Mouse (Mus musculus) forebrain, embryonic 12.5 days (tissue): ENCODE results near the gene Tbl1xr1. TPM values are rescaled to one million over a fixed set of nuclear protein-coding genes. Genes with fewer than 3 reads are reported as not detected.

ENCODE experiments used
- ATAC-seq: fragments of 200-750 bp; cut with Nextera tagmentation; 2 replicates; pipeline ENCODE4 v1.8.0; 2017; ENCODE audit warnings: moderate TSS enrichment; ENCODE audit not compliant: low FRiP score
- H3K27ac ChIP-seq: fragments of 300-500 bp; sonication (generic); 2 replicates; pipeline ENCODE4 v1.5.1; 2016; ENCODE audit warnings: mild to moderate bottlenecking
- H3K27me3 ChIP-seq: fragments of 300-500 bp; sonication (generic); 2 replicates; pipeline ENCODE4 v1.6.1; 2016; ENCODE audit warnings: mild to moderate bottlenecking
- H3K36me3 ChIP-seq: fragments of 300-500 bp; sonication (generic); replicated peaks from 2 replicates; pipeline ENCODE4 v1.6.1; 2016; ENCODE audit warnings: mild to moderate bottlenecking
- H3K4me1 ChIP-seq: fragments of 300-500 bp; sonication (generic); 2 replicates; pipeline ENCODE4 v1.6.1; 2016
- H3K4me2 ChIP-seq: fragments of 300-500 bp; sonication (generic); 2 replicates; pipeline ENCODE4 v1.6.1; 2016; ENCODE audit warnings: mild to moderate bottlenecking, moderate library complexity
- H3K4me3 ChIP-seq: fragments of 300-500 bp; sonication (generic); replicated peaks from 2 replicates; pipeline ENCODE4 v1.5.1; 2016; ENCODE audit warnings: mild to moderate bottlenecking
- H3K9ac ChIP-seq: fragments of 300-500 bp; sonication (generic); 2 replicates; pipeline ENCODE4 v1.6.1; 2016; ENCODE audit warnings: mild to moderate bottlenecking
- H3K9me3 ChIP-seq: fragments of 300-500 bp; sonication (generic); 2 replicates; pipeline ENCODE4 v1.6.1; 2016
- WGBS: fragments of 180-500 bp; shearing (Covaris S2); methylation state at CpG from one replicate; pipeline ENCODE4 v1.1.7; 2016; 5-methylcytosine and 5-hydroxymethylcytosine counted together
- polyA plus RNA-seq: library from polyadenylated mRNA; unstranded; fragments of >200 nt; fragmentation: Nextera tagmentation; extraction: Ambion mirVana; gene quantifications from 2 replicates; pipeline ENCODE4 v1.2.1, GENCODE M21; 2016

Gene Tbl1xr1
- 33.8 and 36.2 TPM in 2 replicates for polyA plus RNA-seq

- H3K27ac ChIP-seq, result peak within 1 kb of the TSS; percentile 99
- H3K9me3 ChIP-seq, result no peaks in the 10 kb centered on the region
- 0% methylated on average over 16 of the region's 46 CpGs for WGBS
- H3K4me1 ChIP-seq, result peaks cover 30% of the 10 kb centered on the region
- no peaks in the 10 kb centered on the region for H3K27me3 ChIP-seq
- ATAC-seq, result peak; percentile 92
- no peaks in the 10 kb centered on the region; the same call in 1 of the 2 replicates for H3K36me3 ChIP-seq
- peak within 1 kb of the TSS; percentile 94 for H3K4me3 ChIP-seq
- H3K9ac ChIP-seq, result peak within 1 kb of the TSS; percentile 89
- H3K4me2 ChIP-seq, result peak within 1 kb of the TSS; percentile 68
Observed at GRCm38 (mm10) chr3:22076561-22076935, at the start of gene Tbl1xr1. Gene Tbl1xr1, plus strand, starts transcription at chr3:22076652.

GRCm38 (mm10) chr3:22038004-22038403 is 38.4 kb upstream of the Tbl1xr1 start:
- H3K4me1 ChIP-seq, result no peaks in the 10 kb centered on the region
- no peak overlapping the region for H3K4me3 ChIP-seq
- no peak overlapping the region for H3K4me2 ChIP-seq
- no peaks in the 10 kb centered on the region for H3K27me3 ChIP-seq
- no peaks in the 10 kb centered on the region for H3K9me3 ChIP-seq
- 17% methylated on average over 4 of the region's 4 CpGs for WGBS
- H3K36me3 ChIP-seq, result no peaks in the 10 kb centered on the region
- no peak overlapping the region for H3K9ac ChIP-seq
- H3K27ac ChIP-seq, result no peak overlapping the region
- no peak for ATAC-seq

GRCm38 (mm10) chr3:22039036-22039795 is 37.2 kb upstream of the Tbl1xr1 start:
- Histone ChIP-seq H3K4me1 (no peaks in the 10 kb centered on the region), H3K4me2 (no peak overlapping the region), H3K36me3 (no peaks in the 10 kb centered on the region), H3K9ac (no peak overlapping the region), H3K27me3 (no peaks in the 10 kb centered on the region), H3K27ac (no peak overlapping the region), H3K9me3 (no peaks in the 10 kb centered on the region), H3K4me3 (no peak overlapping the region)
- no peak for ATAC-seq
- WGBS, result 90% methylated on average over 8 of the region's 8 CpGs

GRCm38 (mm10) chr3:22040627-22041026 is 35.8 kb upstream of the Tbl1xr1 start:
- no peak overlapping the region for H3K9ac ChIP-seq
- 75% methylated on average over 6 of the region's 6 CpGs for WGBS
- ATAC-seq, result no peak
- no peak overlapping the region for H3K27ac ChIP-seq
- H3K4me2 ChIP-seq, result no peak overlapping the region
- H3K36me3 ChIP-seq, result no peaks in the 10 kb centered on the region
- H3K27me3 ChIP-seq, result no peaks in the 10 kb centered on the region
- no peaks in the 10 kb centered on the region for H3K4me1 ChIP-seq
- no peak overlapping the region for H3K4me3 ChIP-seq
- no peaks in the 10 kb centered on the region for H3K9me3 ChIP-seq

- Histone ChIP-seq H3K9ac (no peak overlapping the region), H3K4me1 (no peaks in the 10 kb centered on the region), H3K27ac (no peak overlapping the region), H3K4me3 (no peak overlapping the region), H3K9me3 (no peaks in the 10 kb centered on the region), H3K36me3 (no peaks in the 10 kb centered on the region), H3K4me2 (no peak overlapping the region), H3K27me3 (no peaks in the 10 kb centered on the region)
- no peak for ATAC-seq
- 89% methylated on average over 14 of the region's 14 CpGs for WGBS
Observed at GRCm38 (mm10) chr3:22047203-22047602, 29.2 kb upstream of the Tbl1xr1 start.

GRCm38 (mm10) chr3:22056664-22057328 is 19.7 kb upstream of the Tbl1xr1 start:
- no peaks in the 10 kb centered on the region for H3K4me1 ChIP-seq
- H3K9ac ChIP-seq, result no peak overlapping the region
- no peak overlapping the region for H3K4me2 ChIP-seq
- no peaks in the 10 kb centered on the region for H3K36me3 ChIP-seq
- no peak overlapping the region for H3K27ac ChIP-seq
- no peak for ATAC-seq
- no peaks in the 10 kb centered on the region for H3K9me3 ChIP-seq
- H3K4me3 ChIP-seq, result no peak overlapping the region
- H3K27me3 ChIP-seq, result no peaks in the 10 kb centered on the region
- 94% methylated on average over 4 of the region's 4 CpGs for WGBS

GRCm38 (mm10) chr3:22058206-22058804 is 18.1 kb upstream of the Tbl1xr1 start:
- H3K27ac ChIP-seq, result no peak overlapping the region
- no peak overlapping the region for H3K4me2 ChIP-seq
- no peaks in the 10 kb centered on the region for H3K36me3 ChIP-seq
- H3K9me3 ChIP-seq, result no peaks in the 10 kb centered on the region
- no peak overlapping the region for H3K9ac ChIP-seq
- H3K4me3 ChIP-seq, result no peak overlapping the region
- no peaks in the 10 kb centered on the region for H3K4me1 ChIP-seq
- no peaks in the 10 kb centered on the region for H3K27me3 ChIP-seq
- ATAC-seq, result no peak
- WGBS, result 80% methylated on average over 7 of the region's 7 CpGs

GRCm38 (mm10) chr3:22061163-22061562 is 15.3 kb upstream of the Tbl1xr1 start:
- no peak for ATAC-seq
- no peaks in the 10 kb centered on the region for H3K4me1 ChIP-seq
- no peak overlapping the region for H3K4me3 ChIP-seq
- no peak overlapping the region for H3K9ac ChIP-seq
- H3K4me2 ChIP-seq, result no peak overlapping the region
- no peaks in the 10 kb centered on the region for H3K36me3 ChIP-seq
- H3K27ac ChIP-seq, result no peak overlapping the region
- H3K9me3 ChIP-seq, result no peaks in the 10 kb centered on the region
- H3K27me3 ChIP-seq, result no peaks in the 10 kb centered on the region
- 95% methylated on average over 4 of the region's 4 CpGs for WGBS

- Histone ChIP-seq H3K4me3 (no peak overlapping the region), H3K4me1 (no peaks in the 10 kb centered on the region), H3K9me3 (0 out of 2 replicates have a peak, but pooled peaks cover 3% of the 10 kb centered on the region), H3K4me2 (no peak overlapping the region), H3K27ac (no peak overlapping the region), H3K36me3 (no peaks in the 10 kb centered on the region), H3K9ac (no peak overlapping the region), H3K27me3 (no peaks in the 10 kb centered on the region)
- ATAC-seq, result no peak
- WGBS, result 86% methylated on average over 5 of the region's 5 CpGs
Observed at GRCm38 (mm10) chr3:22068621-22069020, 7.8 kb upstream of the Tbl1xr1 start.

- 56% methylated on average over 1 of the region's 1 CpGs for WGBS
- Histone ChIP-seq H3K4me3 (no peak overlapping the region), H3K27ac (no peak overlapping the region), H3K9me3 (no peaks in the 10 kb centered on the region), H3K36me3 (no peaks in the 10 kb centered on the region), H3K27me3 (no peaks in the 10 kb centered on the region), H3K4me2 (no peak overlapping the region), H3K4me1 (peaks cover 23% of the 10 kb centered on the region), H3K9ac (no peak overlapping the region)
- ATAC-seq, result no peak
Observed at GRCm38 (mm10) chr3:22073916-22074315, 2.5 kb upstream of the Tbl1xr1 start.

- no peak overlapping the region for H3K9ac ChIP-seq
- peak overlapping the region; percentile 94 for H3K4me3 ChIP-seq
- no peaks in the 10 kb centered on the region for H3K9me3 ChIP-seq
- no peaks in the 10 kb centered on the region; the same call in 1 of the 2 replicates for H3K36me3 ChIP-seq
- peaks cover 30% of the 10 kb centered on the region for H3K4me1 ChIP-seq
- no peak overlapping the region for H3K27ac ChIP-seq
- H3K4me2 ChIP-seq, result peak overlapping the region; percentile 68
- no peak for ATAC-seq
- 23% methylated on average over 11 of the region's 11 CpGs for WGBS
- no peaks in the 10 kb centered on the region for H3K27me3 ChIP-seq
Observed at GRCm38 (mm10) chr3:22074591-22075294, 1.7 kb upstream of the Tbl1xr1 start.

- peak overlapping the region; percentile 77 for H3K9ac ChIP-seq
- peaks cover 30% of the 10 kb centered on the region for H3K4me1 ChIP-seq
- peak overlapping the region; percentile 68 for H3K4me2 ChIP-seq
- peak overlapping the region; percentile 99 for H3K27ac ChIP-seq
- WGBS, result under 1% methylated on average over 28 of the region's 28 CpGs
- H3K9me3 ChIP-seq, result no peaks in the 10 kb centered on the region
- ATAC-seq, result no peak
- peak overlapping the region; percentile 94 for H3K4me3 ChIP-seq
- H3K36me3 ChIP-seq, result no peaks in the 10 kb centered on the region; the same call in 1 of the 2 replicates
- no peaks in the 10 kb centered on the region for H3K27me3 ChIP-seq
Observed at GRCm38 (mm10) chr3:22075517-22075886, 950 bp upstream of the Tbl1xr1 start.
